Mouse (Mus musculus): ENCODE measurements around the gene Srp54b.
"Not testable (repeated sequence)": the region's sequence is repeated elsewhere in the genome, so short reads cannot be mapped to it uniquely, and the experiment has no call there.

GRCm38 (mm10) chr12:55199799-55200198 is 44.9 kb downstream of the Srp54b start:
- TF ChIP-seq CTCF (IDR thresholded peaks at IDR 0.05 in 2 of 3, conservative IDR thresholded peaks at IDR 0.05 in 1 of 3; ENCODE audit: control insufficient read depth in 1 of 3, insufficient read depth in 1 of 3, low read depth in 2 of 3, low read length in 3 of 3, poor library complexity in 1 of 3, severe bottlenecking in 1 of 3); MAZ (IDR thresholded peaks at IDR 0.05; ENCODE audit: low read depth, low read length); EP300 (IDR thresholded peaks at IDR 0.05; ENCODE audit: low read depth in 1 of 2, low read length in 2 of 2); TAL1 (IDR thresholded peaks at IDR 0.05; ENCODE audit: low read length); POLR2A (IDR thresholded peaks at IDR 0.05; ENCODE audit: control insufficient read depth in 1 of 2, insufficient read depth in 1 of 2, low read depth in 1 of 2, low read length in 2 of 2, poor library complexity in 1 of 2); ELF1 (IDR thresholded peaks at IDR 0.05; ENCODE audit: low read depth, low read length): not testable (repeated sequence)

Measured in MEL (cell line).